Mouse (Mus musculus) embryonic facial prominence, embryonic 12.5 days (tissue): ENCODE results near the gene Map2. TPM values are rescaled to one million over a fixed set of nuclear protein-coding genes. Genes with fewer than 3 reads are reported as not detected.

ENCODE experiments used
- ATAC-seq: fragments of 200-750 bp; cut with Nextera tagmentation; 2 replicates; pipeline ENCODE4 v1.8.0; 2017; ENCODE audit not compliant: insufficient number of reproducible peaks, insufficient read depth, low FRiP score, low TSS enrichment
- H3K27ac ChIP-seq: fragments of 300-500 bp; sonication (generic); 2 replicates; pipeline ENCODE4 v1.5.1; 2016; ENCODE audit warnings: mild to moderate bottlenecking
- H3K27me3 ChIP-seq: fragments of 300-500 bp; sonication (generic); 2 replicates; pipeline ENCODE4 v1.6.1; 2016; ENCODE audit warnings: mild to moderate bottlenecking, moderate library complexity
- H3K36me3 ChIP-seq: fragments of 300-500 bp; sonication (generic); 2 replicates; pipeline ENCODE4 v1.6.1; 2016; ENCODE audit warnings: mild to moderate bottlenecking
- H3K4me1 ChIP-seq: fragments of 300-500 bp; sonication (generic); 2 replicates; pipeline ENCODE4 v1.6.1; 2016
- H3K4me2 ChIP-seq: fragments of 300-500 bp; sonication (generic); replicated peaks from 2 replicates; pipeline ENCODE4 v1.6.1; 2016; ENCODE audit warnings: mild to moderate bottlenecking, moderate library complexity
- H3K4me3 ChIP-seq: fragments of 300-500 bp; sonication (generic); 2 replicates; pipeline ENCODE4 v1.5.1; 2016; ENCODE audit warnings: mild to moderate bottlenecking
- H3K9ac ChIP-seq: fragments of 300-500 bp; sonication (generic); 2 replicates; pipeline ENCODE4 v1.6.1; 2016; ENCODE audit warnings: mild to moderate bottlenecking, moderate library complexity
- H3K9me3 ChIP-seq: fragments of 300-500 bp; sonication (generic); 2 replicates; pipeline ENCODE4 v1.6.1; 2016; ENCODE audit warnings: mild to moderate bottlenecking, moderate library complexity
- WGBS: fragments of 180-500 bp; shearing (Covaris S2); methylation state at CpG from one replicate; pipeline ENCODE4 v1.1.7; 2016; 5-methylcytosine and 5-hydroxymethylcytosine counted together
- polyA plus RNA-seq: library from polyadenylated mRNA; unstranded; fragments of >200 nt; fragmentation: Nextera tagmentation; extraction: Ambion mirVana; gene quantifications from 2 replicates; pipeline ENCODE4 v1.2.1, GENCODE M21; 2016

Map2 gene
- polyA plus RNA-seq, 1 experiment from 2014 or later = 34.7 TPM

DNA sequence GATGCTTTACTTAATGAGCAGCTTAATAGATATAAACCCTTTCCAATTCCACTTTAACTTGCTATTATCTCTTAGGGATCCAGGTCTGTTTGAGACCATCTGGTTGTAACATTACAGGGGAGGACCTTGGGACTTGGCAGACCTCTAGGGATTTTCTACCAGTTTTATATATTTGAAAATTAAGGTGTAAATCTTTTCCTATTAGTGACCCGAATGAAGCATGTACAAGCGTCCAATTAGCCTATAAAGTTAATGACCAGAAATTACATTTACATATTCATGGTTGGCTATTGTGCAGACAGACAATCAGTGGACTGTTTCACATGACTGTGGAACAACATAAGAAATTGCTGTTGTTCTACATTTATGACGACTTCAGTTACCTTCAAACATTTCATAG lies 88.1 kb downstream of the Map2 start:
- H3K9me3 ChIP-seq = no peaks in the 10 kb centered on the region
- H3K27ac ChIP-seq = no peak overlapping the region
- no peaks in the 10 kb centered on the region for H3K27me3 ChIP-seq
- 79% methylated on average over 3 of the region's 3 CpGs for whole genome bisulfite sequencing
- no peak for ATAC-seq
- H3K4me1 ChIP-seq = no peaks in the 10 kb centered on the region
- H3K4me3 ChIP-seq = no peak overlapping the region
- H3K9ac ChIP-seq = no peak overlapping the region
- H3K4me2 ChIP-seq = no peak overlapping the region
- no peaks in the 10 kb centered on the region for H3K36me3 ChIP-seq

DNA sequence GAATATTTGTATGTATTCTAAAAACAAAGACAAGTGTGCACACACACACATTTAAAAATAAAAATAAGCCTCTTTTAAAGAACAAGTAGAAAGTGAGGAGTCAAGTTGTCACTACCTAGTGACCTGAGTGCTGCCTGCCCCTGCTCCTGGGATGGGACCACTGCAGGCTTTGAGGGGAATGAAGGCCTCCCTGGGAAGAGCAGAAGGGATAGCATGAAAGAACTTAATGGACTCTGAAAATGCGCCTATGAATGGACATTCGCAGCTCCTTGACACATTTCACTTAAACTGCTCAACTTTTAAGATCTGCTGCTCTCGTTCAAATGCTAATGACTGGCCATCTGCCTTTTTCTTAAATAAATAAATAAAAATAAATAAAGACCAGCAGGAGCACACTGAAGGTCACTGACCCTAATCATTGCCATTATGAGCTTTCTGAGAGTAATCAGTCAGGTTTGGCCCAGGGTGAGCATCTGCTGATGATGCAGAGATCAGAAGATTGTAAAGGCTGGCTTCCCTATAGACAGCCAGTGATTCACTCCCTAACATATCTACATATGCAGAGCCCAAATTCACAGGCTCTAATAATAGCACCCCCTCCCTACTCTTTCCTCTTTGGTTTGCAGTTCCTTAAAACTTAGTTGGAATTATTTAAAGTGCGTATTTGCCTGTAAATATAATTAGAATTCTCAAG lies 91.3 kb downstream of the Map2 start:
- no peaks in the 10 kb centered on the region for H3K4me1 ChIP-seq
- H3K4me3 ChIP-seq = no peak overlapping the region
- 52% methylated on average over 4 of the region's 4 CpGs for WGBS
- no peak for ATAC-seq
- no peaks in the 10 kb centered on the region for H3K36me3 ChIP-seq
- H3K9ac ChIP-seq = no peak overlapping the region
- no peaks in the 10 kb centered on the region for H3K9me3 ChIP-seq
- H3K27me3 ChIP-seq = no peaks in the 10 kb centered on the region
- no peak overlapping the region for H3K27ac ChIP-seq
- H3K4me2 ChIP-seq = no peak overlapping the region

DNA sequence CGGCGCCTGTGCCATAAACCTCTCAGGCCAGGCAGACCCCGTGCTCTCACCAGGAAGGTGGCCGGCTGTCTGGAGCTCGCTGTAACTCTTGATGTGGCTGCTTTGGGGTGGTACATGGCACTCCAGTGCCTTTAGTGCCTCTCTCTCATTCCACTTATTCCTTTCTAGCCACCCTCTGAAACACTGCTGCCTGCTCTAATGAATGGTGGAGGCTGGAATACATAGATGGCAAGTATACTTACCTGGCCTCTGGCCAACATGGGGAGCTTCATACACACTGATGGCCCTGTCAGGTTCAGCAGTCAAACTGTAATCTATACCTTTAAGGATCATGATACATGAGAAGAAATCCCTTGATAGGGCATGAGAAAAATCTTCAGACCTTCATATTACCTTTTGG lies 102.6 kb downstream of the Map2 start:
- 66% methylated on average over 5 of the region's 5 CpGs for WGBS
- no peaks in the 10 kb centered on the region for H3K36me3 ChIP-seq
- no peak overlapping the region for H3K9ac ChIP-seq
- no peak overlapping the region for H3K27ac ChIP-seq
- H3K9me3 ChIP-seq = no peaks in the 10 kb centered on the region
- H3K4me2 ChIP-seq = no peak overlapping the region
- no peak for ATAC-seq
- no peak overlapping the region for H3K4me3 ChIP-seq
- no peaks in the 10 kb centered on the region for H3K27me3 ChIP-seq
- no peaks in the 10 kb centered on the region for H3K4me1 ChIP-seq

DNA sequence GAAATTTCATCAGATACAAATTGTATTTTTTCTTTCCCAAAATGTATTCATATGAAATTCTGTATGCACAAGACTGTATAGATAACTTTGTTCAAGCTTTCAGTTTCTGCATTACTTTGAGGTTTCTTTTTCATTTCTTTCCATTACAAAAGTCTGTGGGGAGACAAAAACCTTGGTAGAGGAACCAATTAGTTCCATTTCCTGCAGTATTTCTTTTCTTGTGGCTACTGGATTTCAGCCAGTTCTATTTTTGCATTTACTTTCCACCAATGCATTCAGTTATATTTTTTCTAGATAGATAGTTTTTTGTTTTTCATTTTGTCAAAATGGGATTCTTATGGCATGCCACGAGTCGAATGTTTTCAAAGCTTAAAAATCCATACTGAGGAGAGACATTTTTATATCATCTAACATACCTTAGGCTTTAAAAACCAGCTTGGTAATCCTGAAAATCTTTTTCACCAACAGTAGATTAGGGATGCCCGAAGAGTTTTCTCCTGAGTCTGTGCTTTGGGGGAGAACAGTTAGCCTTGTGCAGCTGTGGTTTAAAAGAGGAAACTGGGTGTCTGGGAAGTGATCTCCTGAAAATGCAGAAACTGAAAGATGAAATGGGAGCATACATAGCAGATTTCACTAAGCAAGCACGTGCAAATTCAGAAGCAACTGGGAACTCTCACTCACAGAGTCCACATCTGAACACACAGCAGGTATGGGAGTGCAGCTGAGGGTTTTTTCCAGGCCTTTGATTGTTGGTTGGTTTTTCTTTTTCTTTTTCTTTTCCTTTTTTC lies 104.3 kb downstream of the Map2 start:
- 71% methylated on average over 4 of the region's 4 CpGs for WGBS
- no peak overlapping the region for H3K27ac ChIP-seq
- no peak for ATAC-seq
- no peaks in the 10 kb centered on the region for H3K9me3 ChIP-seq
- no peaks in the 10 kb centered on the region for H3K36me3 ChIP-seq
- H3K4me1 ChIP-seq = no peaks in the 10 kb centered on the region
- no peak overlapping the region for H3K9ac ChIP-seq
- no peaks in the 10 kb centered on the region for H3K27me3 ChIP-seq
- H3K4me3 ChIP-seq = no peak overlapping the region
- H3K4me2 ChIP-seq = no peak overlapping the region

DNA sequence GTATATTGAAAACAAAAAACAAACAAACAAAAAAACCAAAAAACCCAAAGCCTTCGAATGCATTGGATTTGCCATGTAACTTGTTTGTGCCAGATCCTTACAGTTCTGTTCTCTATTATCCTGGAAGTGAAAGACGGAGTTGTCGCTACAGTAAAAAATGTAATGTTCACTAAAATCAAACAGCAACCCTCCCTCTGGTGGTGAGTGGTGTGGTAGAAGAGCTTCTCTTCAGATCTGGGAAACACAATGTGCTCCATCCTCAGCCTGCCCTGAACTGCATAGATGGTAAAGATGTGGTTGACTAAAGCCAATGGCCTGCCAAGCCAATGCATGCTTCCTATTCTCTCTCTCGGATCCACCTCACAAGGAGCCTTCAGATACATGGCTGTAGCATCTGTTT lies 105.1 kb downstream of the Map2 start:
- Histone ChIP-seq H3K27ac (no peak overlapping the region), H3K4me1 (no peaks in the 10 kb centered on the region), H3K4me2 (no peak overlapping the region), H3K9me3 (no peaks in the 10 kb centered on the region), H3K27me3 (no peaks in the 10 kb centered on the region), H3K4me3 (no peak overlapping the region), H3K9ac (no peak overlapping the region), H3K36me3 (no peaks in the 10 kb centered on the region)
- 84% methylated on average over 4 of the region's 4 CpGs for WGBS
- no peak for ATAC-seq

DNA sequence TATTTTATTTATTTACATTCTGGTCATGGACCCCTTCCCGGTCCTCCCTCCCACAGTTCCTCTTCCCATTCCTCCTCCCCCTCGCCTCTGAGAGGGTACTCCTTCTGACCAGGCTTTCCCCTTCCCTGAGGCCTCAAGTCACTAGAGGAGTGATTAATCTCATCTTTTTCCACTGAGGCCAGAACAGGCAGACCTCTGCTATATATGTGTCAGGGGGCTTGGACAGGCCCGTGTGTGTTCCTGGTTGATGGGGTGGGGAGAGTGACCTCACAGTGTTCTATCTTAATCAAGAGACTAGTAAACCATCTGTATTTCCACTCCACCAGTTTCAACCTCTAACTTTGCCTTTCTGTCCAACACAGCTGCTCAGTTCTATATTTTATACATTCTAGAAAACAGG lies 107.4 kb downstream of the Map2 start:
- no peak for ATAC-seq
- no peak overlapping the region for H3K9ac ChIP-seq
- no peaks in the 10 kb centered on the region for H3K36me3 ChIP-seq
- H3K27me3 ChIP-seq = no peaks in the 10 kb centered on the region
- no peaks in the 10 kb centered on the region for H3K9me3 ChIP-seq
- no peak overlapping the region for H3K4me2 ChIP-seq
- WGBS = 69% methylated on average over 3 of the region's 3 CpGs
- H3K27ac ChIP-seq = no peak overlapping the region
- H3K4me1 ChIP-seq = no peaks in the 10 kb centered on the region
- H3K4me3 ChIP-seq = no peak overlapping the region

DNA sequence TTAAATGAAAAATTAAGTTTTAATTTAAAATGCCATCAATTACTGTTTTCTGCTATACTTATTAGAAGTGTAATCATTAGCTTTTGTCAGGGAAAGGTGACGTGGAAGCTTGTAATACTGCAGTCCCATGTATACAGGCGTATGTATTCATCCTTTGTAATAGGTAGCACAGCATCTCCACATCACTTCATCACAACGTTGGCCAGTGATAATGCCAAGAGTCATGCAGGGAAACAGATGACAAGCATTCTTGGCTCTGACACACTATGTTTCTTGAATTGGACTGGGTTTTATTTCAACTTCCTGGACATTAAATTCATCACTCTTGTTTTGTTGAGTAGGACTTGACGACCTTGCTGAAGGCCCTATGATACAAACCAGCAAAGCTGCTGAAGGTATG lies 113.9 kb downstream of the Map2 start:
- Histone ChIP-seq H3K27ac (no peak overlapping the region), H3K27me3 (no peaks in the 10 kb centered on the region), H3K9me3 (no peaks in the 10 kb centered on the region), H3K9ac (no peak overlapping the region), H3K36me3 (no peaks in the 10 kb centered on the region), H3K4me1 (no peaks in the 10 kb centered on the region), H3K4me2 (no peak overlapping the region), H3K4me3 (no peak overlapping the region)
- no peak for ATAC-seq
- 82% methylated on average over 4 of the region's 4 CpGs for WGBS

DNA sequence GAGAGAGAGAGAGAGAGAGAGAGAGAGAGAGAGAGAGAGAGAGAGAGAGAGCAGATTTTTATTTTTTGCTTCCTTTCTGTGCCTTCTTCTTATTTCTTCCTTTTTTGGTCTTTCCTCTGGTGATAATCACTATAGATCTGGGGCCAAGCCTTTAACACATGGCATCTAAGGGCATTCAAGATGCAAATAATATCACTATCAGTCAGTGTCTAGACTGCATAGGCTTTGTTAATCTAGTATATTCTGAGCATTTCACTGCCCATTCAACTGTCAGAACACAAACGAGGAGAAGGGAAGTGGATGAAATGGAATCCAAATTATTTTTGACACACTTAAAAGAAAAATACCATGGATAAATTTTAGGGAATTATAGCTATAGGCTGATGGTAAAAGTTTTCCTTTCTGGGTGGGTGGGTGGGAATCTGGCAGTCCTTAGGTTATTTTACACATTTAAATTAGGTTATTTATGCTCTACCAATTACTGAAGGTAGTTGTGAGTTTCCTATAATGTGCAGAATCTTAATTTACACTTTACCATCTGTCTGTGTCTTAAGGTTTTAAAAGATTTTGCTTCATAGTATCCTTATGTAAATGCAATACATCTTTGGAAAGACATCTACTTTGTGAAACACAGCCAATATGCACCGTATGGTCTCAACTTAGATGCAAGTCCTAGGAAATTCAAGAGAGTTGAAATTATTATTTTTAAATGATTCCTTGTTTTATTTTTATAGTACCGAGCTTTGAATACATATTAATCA lies 117.2 kb downstream of the Map2 start:
- Histone ChIP-seq H3K9ac (no peak overlapping the region), H3K4me3 (no peak overlapping the region), H3K4me1 (no peaks in the 10 kb centered on the region), H3K4me2 (no peak overlapping the region), H3K36me3 (no peaks in the 10 kb centered on the region), H3K27me3 (no peaks in the 10 kb centered on the region), H3K27ac (no peak overlapping the region), H3K9me3 (no peaks in the 10 kb centered on the region)
- WGBS = 63% methylated on average over 3 of the region's 3 CpGs
- no peak for ATAC-seq

DNA sequence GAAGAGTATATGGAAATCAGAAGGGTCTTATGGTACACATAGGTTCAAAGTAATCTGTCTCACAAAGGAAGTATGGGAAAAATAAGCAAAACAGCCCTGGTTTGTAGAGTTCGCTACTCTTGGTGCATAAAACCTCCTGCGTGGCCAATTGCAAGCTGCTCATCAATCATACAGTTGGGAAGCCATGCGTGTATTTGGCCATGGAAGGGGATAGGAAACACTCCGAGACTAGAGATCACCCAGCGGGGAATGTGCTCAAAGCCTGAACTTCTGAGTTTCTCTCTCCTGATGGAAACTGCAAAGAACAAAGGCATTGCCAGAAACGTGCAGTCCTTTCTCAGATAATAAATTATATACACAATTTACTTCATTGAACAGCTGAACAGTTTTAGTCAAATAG lies 124.3 kb downstream of the Map2 start:
- Histone ChIP-seq H3K27ac (no peak overlapping the region), H3K9ac (no peak overlapping the region), H3K4me1 (no peaks in the 10 kb centered on the region), H3K9me3 (no peaks in the 10 kb centered on the region), H3K27me3 (no peaks in the 10 kb centered on the region), H3K4me3 (no peak overlapping the region), H3K4me2 (no peak overlapping the region), H3K36me3 (no peaks in the 10 kb centered on the region)
- 84% methylated on average over 6 of the region's 6 CpGs for WGBS
- no peak for ATAC-seq

DNA sequence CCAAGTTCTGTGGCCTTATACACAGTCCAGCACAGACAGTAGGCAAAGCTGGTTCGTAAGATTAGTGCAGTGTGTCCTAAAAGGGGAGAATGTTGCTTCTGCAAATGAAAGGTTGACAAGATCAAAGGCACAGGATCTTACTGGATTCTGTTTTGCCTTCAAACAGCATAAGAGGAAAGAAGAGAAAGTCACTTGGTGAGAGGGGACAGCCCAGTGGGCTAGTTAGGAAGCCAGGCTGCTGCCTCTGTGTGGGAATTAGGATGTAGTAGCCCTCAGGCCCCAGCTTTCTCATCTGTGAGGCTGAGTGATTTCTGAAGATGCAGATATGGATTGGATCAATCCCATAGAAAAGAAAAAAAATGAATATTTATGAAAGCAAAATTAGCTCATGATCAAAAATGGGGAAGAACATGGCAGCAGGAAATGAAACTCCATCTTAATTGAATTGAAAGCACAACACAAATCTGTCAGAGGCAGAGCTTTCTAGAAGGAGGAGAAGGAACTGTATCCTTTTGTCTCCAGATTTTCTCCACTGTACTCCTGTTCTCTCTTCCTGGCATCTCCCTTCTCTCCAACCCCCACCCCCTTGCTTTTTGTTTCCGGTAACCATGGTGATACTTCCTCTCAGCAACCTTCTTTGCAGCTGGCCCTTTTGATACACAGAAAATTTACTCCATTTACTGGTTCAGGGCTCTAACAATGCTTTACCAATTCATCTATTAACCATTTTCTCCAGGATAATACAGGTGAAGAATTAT lies 145.5 kb downstream of the Map2 start:
- no peak overlapping the region; the same call in 1 of the 2 replicates for H3K27ac ChIP-seq
- H3K9ac ChIP-seq = no peak overlapping the region
- no peaks in the 10 kb centered on the region for H3K36me3 ChIP-seq
- H3K4me2 ChIP-seq = no peak overlapping the region
- no peaks in the 10 kb centered on the region for H3K9me3 ChIP-seq
- 69% methylated on average over 2 of the region's 2 CpGs for WGBS
- 0 out of 2 replicates have a peak, but pooled peaks cover 9% of the 10 kb centered on the region for H3K4me1 ChIP-seq
- H3K27me3 ChIP-seq = no peaks in the 10 kb centered on the region
- no peak for ATAC-seq
- H3K4me3 ChIP-seq = no peak overlapping the region

DNA sequence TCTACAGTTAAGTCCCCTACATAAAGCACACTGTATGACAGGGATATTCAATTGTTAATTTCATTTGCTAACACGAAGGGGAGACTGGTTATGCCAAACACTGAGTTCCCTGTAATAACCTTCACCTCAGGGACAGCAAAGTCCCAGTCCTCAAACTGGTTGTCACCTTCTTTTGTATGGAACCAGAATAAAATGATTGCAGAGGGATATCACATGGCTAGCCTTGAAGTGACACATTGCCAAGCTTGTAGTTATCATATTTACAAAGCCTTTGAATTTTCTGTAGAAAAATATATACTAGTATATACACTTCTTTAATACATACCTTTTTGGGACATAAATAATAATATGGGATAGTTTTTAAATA lies 146.0 kb downstream of the Map2 start:
- Histone ChIP-seq H3K4me3 (no peak overlapping the region), H3K9me3 (no peaks in the 10 kb centered on the region), H3K4me2 (no peak overlapping the region), H3K27me3 (no peaks in the 10 kb centered on the region), H3K4me1 (0 out of 2 replicates have a peak, but pooled peaks cover 9% of the 10 kb centered on the region), H3K36me3 (no peaks in the 10 kb centered on the region), H3K27ac (no peak overlapping the region), H3K9ac (no peak overlapping the region)
- ATAC-seq = 0 out of 2 replicates have a peak, but pooled peaks have one; percentile 28
- 41% methylated on average over 1 of the region's 1 CpGs for WGBS
